Mouse (Mus musculus): ENCODE results near the gene Ube2k. TPM values are rescaled to one million over a fixed set of nuclear protein-coding genes. Genes with fewer than 3 reads are reported as not detected.

The Ube2k gene
- polyA plus RNA-seq, 1 experiment from 2014 or later, result 132 TPM

DNA sequence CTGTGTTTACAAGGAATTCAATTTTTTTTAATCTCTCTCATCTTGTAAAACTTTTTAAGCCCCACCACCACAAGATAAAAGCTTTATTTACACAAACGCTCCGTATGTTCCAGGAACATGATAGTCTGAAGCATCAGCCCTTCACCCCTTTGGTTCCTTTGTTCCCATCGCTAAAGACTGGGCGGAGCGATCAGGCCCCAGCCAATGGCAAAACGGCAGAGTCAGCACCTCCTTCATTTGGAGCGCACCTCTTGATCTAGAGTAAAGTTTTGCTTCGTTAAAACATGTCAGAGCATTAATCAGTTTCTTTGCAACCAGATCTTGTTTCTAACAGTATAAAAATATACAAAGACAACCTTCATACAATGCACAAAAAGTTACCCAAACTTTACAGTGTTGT, 31.2 kb upstream of the Ube2k start:
- Histone ChIP-seq H3K4me2 (ENCODE audit: low read depth, low read length) (peak overlapping the region; percentile 54), H3K9ac (ENCODE audit: low read length) (no peak overlapping the region), H3K27ac (ENCODE audit: low read length) (no peak overlapping the region), H3K36me3 (ENCODE audit: control insufficient read depth, insufficient read depth) (no peaks in the 10 kb centered on the region), H3K4me1 (ENCODE audit: control insufficient read depth, insufficient read depth, low read length) (no peaks in the 10 kb centered on the region), H3K4me3 (ENCODE audit: low read length) (no peak overlapping the region), H3K27me3 (ENCODE audit: control insufficient read depth, insufficient read depth, low read length) (no peaks in the 10 kb centered on the region), H3K9me3 (replicated peaks; ENCODE audit: control insufficient read depth, low read length) (no peaks in the 10 kb centered on the region)
- WGBS, result 11% methylated on average over 8 of the region's 8 CpGs
- no peak for ATAC-seq (replicated peaks; ENCODE audit: extremely low read depth, insufficient read depth, low FRiP score)

DNA sequence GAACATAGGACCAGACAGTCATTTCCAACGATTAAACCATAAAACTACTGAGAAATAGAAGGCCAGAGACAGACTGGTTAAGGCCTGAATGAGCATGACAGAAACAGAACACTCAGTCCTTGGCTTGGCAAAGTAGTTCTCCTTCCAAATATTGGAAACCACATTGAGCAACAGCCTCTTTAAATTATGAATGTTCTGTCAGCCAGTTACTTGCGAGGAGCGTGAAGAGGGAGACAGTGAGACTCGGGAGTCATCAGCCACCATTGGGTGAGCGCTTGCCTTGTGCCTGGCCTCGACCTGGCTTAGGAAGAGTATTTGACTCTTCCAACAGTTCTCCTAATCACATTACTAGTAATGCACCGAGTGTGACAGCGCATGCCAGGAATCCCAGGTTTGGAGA, 28.6 kb upstream of the Ube2k start:
- Histone ChIP-seq H3K4me2 (ENCODE audit: low read depth, low read length) (no peak overlapping the region), H3K27ac (ENCODE audit: low read length) (no peak overlapping the region), H3K9ac (ENCODE audit: low read length) (no peak overlapping the region), H3K36me3 (ENCODE audit: control insufficient read depth, insufficient read depth) (no peaks in the 10 kb centered on the region), H3K9me3 (replicated peaks; ENCODE audit: control insufficient read depth, low read length) (0 out of 2 replicates have a peak, but pooled peaks cover 4% of the 10 kb centered on the region), H3K4me3 (ENCODE audit: low read length) (no peak overlapping the region), H3K27me3 (ENCODE audit: control insufficient read depth, insufficient read depth, low read length) (no peaks in the 10 kb centered on the region), H3K4me1 (ENCODE audit: control insufficient read depth, insufficient read depth, low read length) (no peaks in the 10 kb centered on the region)
- ATAC-seq (replicated peaks; ENCODE audit: extremely low read depth, insufficient read depth, low FRiP score), result no peak
- WGBS, result 75% methylated on average over 8 of the region's 8 CpGs

DNA sequence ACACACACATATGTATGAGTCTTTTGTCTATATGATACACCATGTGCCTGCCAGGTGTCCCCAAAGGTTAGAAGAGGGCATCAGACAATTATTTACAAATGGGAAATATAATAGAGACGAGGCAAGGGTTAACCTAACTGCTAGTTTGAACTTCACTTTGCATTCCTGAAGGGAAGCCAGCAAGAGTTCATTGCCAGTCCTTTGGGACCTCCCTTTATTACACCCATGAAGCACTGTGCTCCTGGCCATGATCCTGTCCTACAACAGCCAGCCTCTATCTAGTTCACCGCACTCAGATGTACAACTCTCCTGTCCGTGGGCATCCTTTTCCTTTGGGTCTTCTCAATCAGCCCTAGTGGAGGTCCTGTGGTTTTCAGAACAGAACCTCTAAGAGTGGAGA, 23.5 kb upstream of the Ube2k start:
- Histone ChIP-seq H3K4me1 (ENCODE audit: control insufficient read depth, insufficient read depth, low read length) (no peaks in the 10 kb centered on the region), H3K36me3 (ENCODE audit: control insufficient read depth, insufficient read depth) (no peaks in the 10 kb centered on the region), H3K27ac (ENCODE audit: low read length) (no peak overlapping the region), H3K9ac (ENCODE audit: low read length) (no peak overlapping the region), H3K4me2 (ENCODE audit: low read depth, low read length) (no peak overlapping the region), H3K4me3 (ENCODE audit: low read length) (no peak overlapping the region), H3K9me3 (replicated peaks; ENCODE audit: control insufficient read depth, low read length) (0 out of 2 replicates have a peak, but pooled peaks cover 6% of the 10 kb centered on the region), H3K27me3 (ENCODE audit: control insufficient read depth, insufficient read depth, low read length) (no peaks in the 10 kb centered on the region)
- 65% methylated on average over 3 of the region's 3 CpGs for WGBS
- ATAC-seq (replicated peaks; ENCODE audit: extremely low read depth, insufficient read depth, low FRiP score), result no peak

DNA sequence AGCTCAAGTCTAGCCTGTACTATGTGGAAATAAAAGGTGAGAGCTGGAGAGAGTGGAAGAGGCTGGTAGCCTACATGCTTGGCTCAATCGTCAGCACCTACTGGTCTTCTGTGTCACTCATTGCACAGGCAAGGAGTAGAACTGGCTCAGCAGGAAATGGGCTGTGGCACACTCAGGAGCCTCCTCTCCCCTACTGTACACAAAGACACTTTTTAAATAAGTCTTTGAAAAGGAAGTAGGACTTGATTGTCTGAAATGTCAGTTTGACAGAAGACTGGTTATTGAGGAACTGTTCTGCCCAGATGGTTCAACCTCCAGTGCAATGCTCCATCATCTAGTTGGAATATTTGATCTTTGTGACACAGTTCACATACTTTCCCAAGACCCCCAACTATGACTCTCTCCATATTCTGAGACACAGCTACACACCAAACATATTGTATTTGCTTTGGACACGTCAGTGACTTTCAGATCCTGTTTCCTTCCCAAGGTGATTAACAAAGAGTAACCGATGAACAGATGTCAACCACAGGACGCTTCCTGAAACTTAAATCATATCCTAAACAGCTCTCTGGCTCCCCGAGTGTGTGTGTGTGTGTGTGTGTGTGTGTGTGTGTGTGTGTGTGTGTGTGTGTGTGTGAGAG, 22.3 kb upstream of the Ube2k start:
- Histone ChIP-seq H3K4me3 (ENCODE audit: low read length) (no peak overlapping the region), H3K4me1 (ENCODE audit: control insufficient read depth, insufficient read depth, low read length) (no peaks in the 10 kb centered on the region), H3K36me3 (ENCODE audit: control insufficient read depth, insufficient read depth) (no peaks in the 10 kb centered on the region), H3K4me2 (ENCODE audit: low read depth, low read length) (no peak overlapping the region), H3K27ac (ENCODE audit: low read length) (peak overlapping the region; percentile 39), H3K27me3 (ENCODE audit: control insufficient read depth, insufficient read depth, low read length) (no peaks in the 10 kb centered on the region), H3K9ac (ENCODE audit: low read length) (no peak overlapping the region), H3K9me3 (replicated peaks; ENCODE audit: control insufficient read depth, low read length) (0 out of 2 replicates have a peak, but pooled peaks cover 6% of the 10 kb centered on the region)
- no peak for ATAC-seq (replicated peaks; ENCODE audit: extremely low read depth, insufficient read depth, low FRiP score)
- 55% methylated on average over 5 of the region's 5 CpGs for WGBS

DNA sequence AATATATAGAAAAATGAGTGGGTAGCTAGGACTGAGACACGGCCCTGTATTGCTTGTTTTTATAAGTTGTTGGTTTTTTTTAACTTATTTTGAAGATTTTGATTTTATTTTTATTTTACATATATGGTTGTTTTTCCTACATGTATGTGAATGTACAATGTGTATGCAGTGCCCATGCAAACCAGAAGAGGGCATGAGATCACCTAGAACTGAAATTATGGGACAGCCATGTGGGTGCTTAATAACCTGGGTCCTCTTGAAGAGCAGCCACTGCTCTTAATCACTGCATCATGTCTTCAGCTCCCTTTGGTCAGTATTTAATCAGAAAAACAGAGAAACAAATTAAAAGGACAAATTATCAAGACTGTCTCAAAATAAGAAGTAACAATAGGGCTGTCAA, 15.2 kb upstream of the Ube2k start:
- Histone ChIP-seq H3K9me3 (replicated peaks; ENCODE audit: control insufficient read depth, low read length) (0 out of 2 replicates have a peak, but pooled peaks cover 2% of the 10 kb centered on the region), H3K9ac (ENCODE audit: low read length) (no peak overlapping the region), H3K27ac (ENCODE audit: low read length) (no peak overlapping the region), H3K4me2 (ENCODE audit: low read depth, low read length) (no peak overlapping the region), H3K4me3 (ENCODE audit: low read length) (no peak overlapping the region), H3K4me1 (ENCODE audit: control insufficient read depth, insufficient read depth, low read length) (no peaks in the 10 kb centered on the region), H3K36me3 (ENCODE audit: control insufficient read depth, insufficient read depth) (no peaks in the 10 kb centered on the region), H3K27me3 (ENCODE audit: control insufficient read depth, insufficient read depth, low read length) (no peaks in the 10 kb centered on the region)
- no peak for ATAC-seq (replicated peaks; ENCODE audit: extremely low read depth, insufficient read depth, low FRiP score)
- WGBS, result 86% methylated on average over 1 of the region's 1 CpGs

DNA sequence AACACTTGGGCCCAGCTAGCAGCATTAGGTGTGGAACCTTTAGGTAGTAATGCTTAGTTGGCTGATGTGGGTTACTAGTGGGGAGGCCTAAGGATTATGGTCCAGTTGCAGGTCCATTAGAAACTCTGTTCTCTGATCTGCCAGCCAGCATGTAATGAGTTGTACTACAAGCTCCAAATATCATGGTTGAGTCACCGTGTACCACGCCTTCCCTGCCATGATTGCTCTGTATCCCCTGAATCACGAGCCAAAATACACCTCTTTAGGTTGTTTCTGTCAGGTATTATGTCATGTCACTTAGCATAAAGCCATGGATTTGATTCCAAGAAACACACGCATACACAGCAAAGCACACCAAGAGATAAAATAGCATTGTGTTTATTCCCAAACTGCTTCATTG, 12.2 kb upstream of the Ube2k start:
- H3K36me3 ChIP-seq (ENCODE audit: control insufficient read depth, insufficient read depth), result no peaks in the 10 kb centered on the region
- H3K9ac ChIP-seq (ENCODE audit: low read length), result no peak overlapping the region
- no peaks in the 10 kb centered on the region for H3K4me1 ChIP-seq (ENCODE audit: control insufficient read depth, insufficient read depth, low read length)
- WGBS, result 78% methylated on average over 4 of the region's 4 CpGs
- no peak overlapping the region for H3K4me2 ChIP-seq (ENCODE audit: low read depth, low read length)
- no peaks in the 10 kb centered on the region for H3K27me3 ChIP-seq (ENCODE audit: control insufficient read depth, insufficient read depth, low read length)
- no peaks in the 10 kb centered on the region for H3K9me3 ChIP-seq (replicated peaks; ENCODE audit: control insufficient read depth, low read length)
- ATAC-seq (replicated peaks; ENCODE audit: extremely low read depth, insufficient read depth, low FRiP score), result no peak
- no peak overlapping the region for H3K27ac ChIP-seq (ENCODE audit: low read length)
- no peak overlapping the region for H3K4me3 ChIP-seq (ENCODE audit: low read length)

DNA sequence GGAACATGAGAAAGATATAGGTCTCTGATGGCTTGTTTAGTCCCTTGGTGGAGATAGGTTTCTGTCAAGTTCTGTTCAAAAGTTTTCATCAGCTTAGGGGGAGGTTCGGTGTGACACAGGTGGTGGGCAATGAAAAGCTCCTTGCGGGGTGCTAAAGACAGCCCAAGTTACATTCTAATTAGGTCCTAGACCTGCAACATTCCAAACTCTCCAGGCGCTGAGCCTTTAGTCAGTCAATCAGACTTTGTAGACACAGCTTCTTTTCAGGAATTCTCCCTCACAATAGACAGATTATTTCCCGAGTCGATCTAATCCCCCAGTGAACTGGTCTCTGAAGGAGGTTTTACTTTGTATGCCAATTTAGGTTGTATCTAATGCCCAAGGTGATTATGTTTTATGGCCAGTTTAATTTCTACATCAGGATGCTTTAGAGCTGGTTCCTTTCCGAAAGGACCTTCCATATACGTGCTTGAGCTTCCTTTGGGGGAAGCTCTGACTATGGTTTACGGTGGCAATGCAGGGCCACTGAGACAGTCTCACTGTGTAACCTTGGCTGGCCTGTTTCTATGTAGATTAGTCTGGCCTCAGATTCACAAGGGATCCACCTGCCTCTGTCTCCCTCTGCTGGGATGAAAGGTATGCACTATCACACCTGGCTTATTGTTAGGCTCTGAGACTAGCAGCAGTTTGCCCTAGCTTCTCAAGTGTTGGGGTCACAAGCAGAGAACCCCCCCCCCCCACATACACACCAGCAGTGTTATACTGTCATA, 11.2 kb upstream of the Ube2k start:
- no peak for ATAC-seq (replicated peaks; ENCODE audit: extremely low read depth, insufficient read depth, low FRiP score)
- no peaks in the 10 kb centered on the region for H3K36me3 ChIP-seq (ENCODE audit: control insufficient read depth, insufficient read depth)
- WGBS, result 26% methylated on average over 8 of the region's 8 CpGs
- H3K4me2 ChIP-seq (ENCODE audit: low read depth, low read length), result no peak overlapping the region
- no peak overlapping the region for H3K27ac ChIP-seq (ENCODE audit: low read length)
- no peaks in the 10 kb centered on the region for H3K27me3 ChIP-seq (ENCODE audit: control insufficient read depth, insufficient read depth, low read length)
- no peaks in the 10 kb centered on the region for H3K4me1 ChIP-seq (ENCODE audit: control insufficient read depth, insufficient read depth, low read length)
- H3K9ac ChIP-seq (ENCODE audit: low read length), result no peak overlapping the region
- no peak overlapping the region for H3K4me3 ChIP-seq (ENCODE audit: low read length)
- no peaks in the 10 kb centered on the region for H3K9me3 ChIP-seq (replicated peaks; ENCODE audit: control insufficient read depth, low read length)

DNA sequence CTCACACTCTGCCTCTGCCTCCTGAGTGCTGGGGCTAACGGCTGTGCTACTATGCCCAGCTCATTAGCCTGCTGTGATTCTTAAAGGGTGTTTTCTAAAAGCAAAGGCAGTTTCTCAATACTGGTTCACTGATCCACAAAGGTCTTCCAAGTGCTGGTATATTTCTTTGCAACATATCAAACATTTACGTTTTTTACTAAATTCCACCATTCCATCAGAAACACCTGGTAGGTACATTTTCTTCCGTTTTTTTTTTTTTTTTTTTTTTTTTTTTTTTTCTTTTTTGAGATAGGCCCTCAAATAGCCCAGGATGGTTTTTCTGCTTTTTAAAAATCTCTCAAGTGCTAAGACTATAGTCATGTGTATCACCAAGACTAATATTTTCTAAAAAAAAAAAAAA, 5.8 kb upstream of the Ube2k start:
- no peaks in the 10 kb centered on the region for H3K9me3 ChIP-seq (replicated peaks; ENCODE audit: control insufficient read depth, low read length)
- no peak overlapping the region for H3K4me3 ChIP-seq (ENCODE audit: low read length)
- ATAC-seq (replicated peaks; ENCODE audit: extremely low read depth, insufficient read depth, low FRiP score), result no peak
- peaks cover 3% of the 10 kb centered on the region for H3K4me1 ChIP-seq (ENCODE audit: control insufficient read depth, insufficient read depth, low read length)
- H3K9ac ChIP-seq (ENCODE audit: low read length), result no peak overlapping the region
- no peak overlapping the region for H3K27ac ChIP-seq (ENCODE audit: low read length)
- no peak overlapping the region for H3K4me2 ChIP-seq (ENCODE audit: low read depth, low read length)
- WGBS, result 73% methylated on average over 3 of the region's 3 CpGs
- H3K27me3 ChIP-seq (ENCODE audit: control insufficient read depth, insufficient read depth, low read length), result no peaks in the 10 kb centered on the region
- H3K36me3 ChIP-seq (ENCODE audit: control insufficient read depth, insufficient read depth), result no peaks in the 10 kb centered on the region

DNA sequence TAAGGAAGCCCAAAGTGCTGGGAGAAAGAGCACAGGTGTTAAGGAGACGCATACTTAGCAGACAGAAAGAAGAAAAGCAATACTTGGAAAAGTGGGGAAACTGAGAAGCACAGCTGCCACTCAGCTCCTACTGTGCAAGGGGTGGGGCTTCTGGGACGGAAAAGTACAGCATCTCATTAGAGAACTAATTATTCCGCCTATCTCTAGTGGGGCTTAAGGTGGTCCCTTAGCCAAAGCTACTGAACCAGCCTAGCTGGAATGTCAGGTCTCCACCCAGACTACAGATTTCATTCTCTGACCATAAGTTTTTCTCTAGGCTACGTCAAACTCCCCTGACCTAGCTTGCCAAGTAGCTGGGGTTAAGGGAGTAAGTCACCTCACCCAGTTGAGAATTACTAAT, 2.5 kb upstream of the Ube2k start:
- H3K27ac ChIP-seq (ENCODE audit: low read length), result no peak overlapping the region
- WGBS, result 83% methylated on average over 4 of the region's 4 CpGs
- no peak for ATAC-seq (replicated peaks; ENCODE audit: extremely low read depth, insufficient read depth, low FRiP score)

More for the DNA sequence above, 2.5 kb upstream of the Ube2k start:
- Histone ChIP-seq H3K4me2 (ENCODE audit: low read depth, low read length) (no peak overlapping the region), H3K36me3 (ENCODE audit: control insufficient read depth, insufficient read depth) (no peaks in the 10 kb centered on the region), H3K9ac (ENCODE audit: low read length) (no peak overlapping the region), H3K9me3 (replicated peaks; ENCODE audit: control insufficient read depth, low read length) (no peaks in the 10 kb centered on the region), H3K27me3 (ENCODE audit: control insufficient read depth, insufficient read depth, low read length) (no peaks in the 10 kb centered on the region), H3K4me3 (ENCODE audit: low read length) (no peak overlapping the region), H3K4me1 (ENCODE audit: control insufficient read depth, insufficient read depth, low read length) (peaks cover 13% of the 10 kb centered on the region)
